Comparison of ENCODE assay signal across 8 mouse cellular contexts in the genomic region with DNA sequence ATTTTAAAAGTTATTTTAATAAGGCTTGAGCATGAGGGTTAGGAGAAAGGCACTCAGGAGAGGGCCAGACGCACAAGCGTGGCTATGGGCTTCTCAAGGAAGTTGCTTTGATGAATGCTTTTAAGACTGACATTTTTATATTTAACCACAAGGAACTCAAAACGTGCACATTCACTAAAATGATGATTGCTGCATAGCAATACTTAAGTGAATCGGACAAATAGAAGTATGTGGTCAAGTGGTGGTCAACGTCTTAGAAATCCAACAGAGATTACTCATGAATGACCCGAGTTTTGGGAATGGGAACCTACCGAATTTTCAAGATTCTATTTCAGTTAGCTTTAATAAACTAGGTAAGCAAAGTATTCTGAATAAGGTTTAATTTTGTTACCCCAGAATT. TPM values are rescaled to one million over a fixed set of nuclear protein-coding genes. Genes with fewer than 3 reads are reported as not detected.
A peak's percentile ranks its signal among the peaks of the same experiment; 100 is the strongest.
DNase-seq lines count a peak whose midpoint lies in the region; ATAC-seq lines count a peak whose summit lies in the region.

No protein-coding gene starts in this region.

- intact Hi-C loops in heart, postnatal 14 days (cut with DNase I) = loop anchor here (2.0 to 5.0 kb wide), 3 partner anchors 78 to 168 kb away; a partner anchor contains a TSS
- intact Hi-C loops in gastrocnemius, postnatal 36 days (cut with DNase I) = loop anchor here (5.0 kb wide), 2 partner anchors 128 to 168 kb away; a partner anchor contains a TSS

- H3K36me3 ChIP-seq in heart, embryonic 15.5 days = peaks cover 20% of the 10 kb centered on the region
- H3K36me3 ChIP-seq in hindbrain, embryonic 10.5 days = peaks cover 18% of the 10 kb centered on the region
- peaks cover 3% of the 10 kb centered on the region; the same call in 1 of the 2 replicates for H3K36me3 ChIP-seq in midbrain, embryonic 11.5 days (ENCODE audit: control insufficient read depth, insufficient read depth, low read length)

- no peak for DNase-seq in heart, postnatal 14 days
- peak; percentile 11 for DNase-seq in MEL-GATA-1-ER (ENCODE audit: extremely low read depth, low read depth)
- no peak for DNase-seq in hindbrain, embryonic 10.5 days (ENCODE audit: low spot score)
- DNase-seq in midbrain, embryonic 11.5 days (ENCODE audit: low spot score, missing footprints) = peak; percentile 88
- DNase-seq in urinary bladder, postnatal 10 days (ENCODE audit: low spot score) = no peak
- no peak for DNase-seq in gastrocnemius, postnatal 36 days
- DNase-seq in cerebellum, postnatal 14 days = no peak

- no peaks in the 10 kb centered on the region for H3K9me3 ChIP-seq in heart, embryonic 15.5 days (replicated peaks)
- no peaks in the 10 kb centered on the region for H3K9me3 ChIP-seq in hindbrain, embryonic 10.5 days
- H3K9me3 ChIP-seq in midbrain, embryonic 11.5 days (ENCODE audit: control insufficient read depth, low read length) = no peaks in the 10 kb centered on the region

- H3K4me2 ChIP-seq in heart, embryonic 15.5 days = peak overlapping the region; percentile 84
- H3K4me2 ChIP-seq in midbrain, embryonic 11.5 days = peak overlapping the region; percentile 62

- no peak for ATAC-seq in heart, embryonic 15.5 days (replicated peaks; ENCODE audit: insufficient number of reproducible peaks, insufficient read depth, low FRiP score, low read depth)
- no peak for ATAC-seq in midbrain, embryonic 11.5 days (ENCODE audit: low FRiP score)

- H3K9ac ChIP-seq in heart, embryonic 15.5 days = no peak overlapping the region
- peak overlapping the region; percentile 44; the same call in 1 of the 2 replicates for H3K9ac ChIP-seq in midbrain, embryonic 11.5 days (ENCODE audit: low read length)

- H3K27me3 ChIP-seq in heart, embryonic 15.5 days = no peaks in the 10 kb centered on the region
- no peaks in the 10 kb centered on the region for H3K27me3 ChIP-seq in hindbrain, embryonic 10.5 days (ENCODE audit: insufficient read depth, poor library complexity, severe bottlenecking)
- no peaks in the 10 kb centered on the region for H3K27me3 ChIP-seq in midbrain, embryonic 11.5 days (ENCODE audit: control insufficient read depth, insufficient read depth, low read length)

- H3K4me3 ChIP-seq in heart, embryonic 15.5 days = peak overlapping the region; percentile 99
- peak overlapping the region; percentile 88 for H3K4me3 ChIP-seq in hindbrain, embryonic 10.5 days
- peak overlapping the region; percentile 84; the same call in 1 of the 2 replicates for H3K4me3 ChIP-seq in midbrain, embryonic 11.5 days (ENCODE audit: low read depth, low read length)

- H3K4me1 ChIP-seq in heart, embryonic 15.5 days (replicated peaks) = peaks cover 3% of the 10 kb centered on the region; the same call in 1 of the 2 replicates
- peaks cover 9% of the 10 kb centered on the region for H3K4me1 ChIP-seq in hindbrain, embryonic 10.5 days (replicated peaks)
- H3K4me1 ChIP-seq in midbrain, embryonic 11.5 days (ENCODE audit: control insufficient read depth, insufficient read depth, low read length) = 0 out of 2 replicates have a peak, but pooled peaks cover 2% of the 10 kb centered on the region

- WGBS in heart, embryonic 15.5 days = 45% methylated on average over 7 of the region's 7 CpGs
- WGBS in hindbrain, embryonic 10.5 days = 58% methylated on average over 7 of the region's 7 CpGs
- 55% methylated on average over 7 of the region's 7 CpGs for WGBS in midbrain, embryonic 11.5 days

- no peak overlapping the region for H3K27ac ChIP-seq in heart, embryonic 15.5 days
- H3K27ac ChIP-seq in hindbrain, embryonic 10.5 days = no peak overlapping the region; the same call in 1 of the 2 replicates
- no peak overlapping the region for H3K27ac ChIP-seq in midbrain, embryonic 11.5 days (ENCODE audit: low read depth, low read length)

RNA-seq across cellular contexts. Expression of a gene that starts 0.8 kb away (rescaled TPM):
- polyA plus RNA-seq in heart, embryonic 15.5 days (2015; fragmentation: Nextera tagmentation; extraction: Ambion mirVana) = 3.5 and 4.0 TPM in 2 replicates
- total RNA-seq in heart, postnatal 14 days (2021) = 10 to 100 TPM; 11.7 to 12.3 TPM
- polyA plus RNA-seq in hindbrain, embryonic 10.5 days (2016; fragmentation: Nextera tagmentation; extraction: Ambion mirVana) = 5.0 and 6.7 TPM in 2 replicates
- polyA plus RNA-seq in midbrain, embryonic 11.5 days (2014; fragmentation: Nextera tagmentation; extraction: Ambion mirVana) = 10.6 and 11.1 TPM in 2 replicates
- total RNA-seq in gastrocnemius, postnatal 36 days (2021) = 1 to 10 TPM; 4.0 to 6.2 TPM

RNA-seq across cellular contexts. Expression of a gene that starts 12.5 kb away (rescaled TPM):
- 0.10 TPM in 1 of 2 replicates, not detected in the other for polyA plus RNA-seq in heart, embryonic 15.5 days (2015; fragmentation: Nextera tagmentation; extraction: Ambion mirVana)
- total RNA-seq in heart, postnatal 14 days (2021) = not detected
- 0.29 TPM in 1 of 2 replicates, not detected in the other for polyA plus RNA-seq in hindbrain, embryonic 10.5 days (2016; fragmentation: Nextera tagmentation; extraction: Ambion mirVana)
- polyA plus RNA-seq in midbrain, embryonic 11.5 days (2014; fragmentation: Nextera tagmentation; extraction: Ambion mirVana) = 0.12 and 0.26 TPM in 2 replicates
- not detected for total RNA-seq in gastrocnemius, postnatal 36 days (2021)

RNA-seq across cellular contexts. Expression of a gene that starts 28.9 kb away (rescaled TPM):
- 15.7 and 17.9 TPM in 2 replicates for polyA plus RNA-seq in heart, embryonic 15.5 days (2015; fragmentation: Nextera tagmentation; extraction: Ambion mirVana)
- 100 to 1,000 TPM; 233 to 256 TPM for total RNA-seq in heart, postnatal 14 days (2021)
- polyA plus RNA-seq in hindbrain, embryonic 10.5 days (2016; fragmentation: Nextera tagmentation; extraction: Ambion mirVana) = 5.3 and 6.4 TPM in 2 replicates
- 3.7 and 4.0 TPM in 2 replicates for polyA plus RNA-seq in midbrain, embryonic 11.5 days (2014; fragmentation: Nextera tagmentation; extraction: Ambion mirVana)
- total RNA-seq in gastrocnemius, postnatal 36 days (2021) = 100 to 1,000 TPM; 119 to 122 TPM

RNA-seq across cellular contexts. Expression of a gene that starts 29.6 kb away (rescaled TPM):
- polyA plus RNA-seq in heart, embryonic 15.5 days (2015; fragmentation: Nextera tagmentation; extraction: Ambion mirVana) = not detected in 2 replicates
- not detected for total RNA-seq in heart, postnatal 14 days (2021)
- polyA plus RNA-seq in hindbrain, embryonic 10.5 days (2016; fragmentation: Nextera tagmentation; extraction: Ambion mirVana) = not detected in 2 replicates
- polyA plus RNA-seq in midbrain, embryonic 11.5 days (2014; fragmentation: Nextera tagmentation; extraction: Ambion mirVana) = 0.04 TPM in 1 of 2 replicates, not detected in the other
- total RNA-seq in gastrocnemius, postnatal 36 days (2021) = not detected

RNA-seq across cellular contexts. Expression of a gene that starts 35.1 kb away (rescaled TPM):
- polyA plus RNA-seq in heart, embryonic 15.5 days (2015; fragmentation: Nextera tagmentation; extraction: Ambion mirVana) = 0.71 and 0.76 TPM in 2 replicates
- total RNA-seq in heart, postnatal 14 days (2021) = 10 to 100 TPM; 25.3 to 25.6 TPM
- 0.16 and 0.39 TPM in 2 replicates for polyA plus RNA-seq in hindbrain, embryonic 10.5 days (2016; fragmentation: Nextera tagmentation; extraction: Ambion mirVana)
- polyA plus RNA-seq in midbrain, embryonic 11.5 days (2014; fragmentation: Nextera tagmentation; extraction: Ambion mirVana) = 0.32 and 0.66 TPM in 2 replicates
- total RNA-seq in gastrocnemius, postnatal 36 days (2021) = 10 to 100 TPM; 21.6 to 22.8 TPM

Comparison
In these comparisons a context has a peak if more than half of its experiments do, and no peak if none do; other contexts are left out.
1. DNase-seq: peak in MEL-GATA-1-ER (single experiment) and midbrain, embryonic 11.5 days (single experiment); none in heart, postnatal 14 days (0 of 2), hindbrain, embryonic 10.5 days (single experiment), urinary bladder, postnatal 10 days (single experiment), gastrocnemius, postnatal 36 days (0 of 2) and cerebellum, postnatal 14 days (0 of 2).
2. Peak in every context shown above with its lines, with median percentiles within 50 percentile points of each other: H3K4me3 ChIP-seq.